Mouse (Mus musculus) stomach, embryonic 16.5 days (tissue): ENCODE data around the gene Bub1b. TPM values are rescaled to one million over a fixed set of nuclear protein-coding genes. Genes with fewer than 3 reads are reported as not detected.

Source experiments
- ATAC-seq: fragments of 200-750 bp; cut with Nextera tagmentation; 2 replicates; pipeline ENCODE4 v1.8.0; 2017; ENCODE audit warnings: moderate number of reproducible peaks, moderate TSS enrichment; ENCODE audit not compliant: insufficient read depth, low FRiP score
- H3K27ac ChIP-seq: fragments of 300-500 bp; sonication (generic); 2 replicates; pipeline ENCODE4 v1.5.1; 2014; ENCODE audit warnings: low read length
- H3K27me3 ChIP-seq: fragments of 300-500 bp; sonication (generic); 2 replicates; pipeline ENCODE4 v1.6.1; 2014; ENCODE audit warnings: low read length, control low read depth, mixed read lengths; ENCODE audit not compliant: control insufficient read depth, insufficient read depth
- H3K36me3 ChIP-seq: fragments of 300-500 bp; sonication (generic); 2 replicates; pipeline ENCODE4 v1.6.1; 2014; ENCODE audit warnings: low read length; ENCODE audit not compliant: control insufficient read depth, insufficient read depth
- H3K4me1 ChIP-seq: fragments of 300-500 bp; sonication (generic); 2 replicates; pipeline ENCODE4 v1.6.1; 2014; ENCODE audit warnings: low read length, control low read depth, mixed read lengths; ENCODE audit not compliant: control insufficient read depth, insufficient read depth
- H3K4me2 ChIP-seq: fragments of 300-500 bp; sonication (generic); 2 replicates; pipeline ENCODE4 v1.6.1; 2014; ENCODE audit warnings: low read depth, low read length, mixed read lengths
- H3K4me3 ChIP-seq: fragments of 300-500 bp; sonication (generic); replicated peaks from 2 replicates; pipeline ENCODE4 v1.5.1; 2014; ENCODE audit warnings: mild to moderate bottlenecking, low read length
- H3K9ac ChIP-seq: fragments of 300-500 bp; sonication (generic); 2 replicates; pipeline ENCODE4 v1.6.1; 2014; ENCODE audit warnings: low read length
- H3K9me3 ChIP-seq: fragments of 300-500 bp; sonication (generic); replicated peaks from 2 replicates; pipeline ENCODE4 v1.6.1; 2016; ENCODE audit warnings: low read length, control low read depth; ENCODE audit not compliant: control insufficient read depth
- WGBS: fragments of 180-500 bp; shearing (Covaris S2); extraction: QIAGEN DNeasy Blood & Tissue Kit; methylation state at CpG from one replicate; pipeline ENCODE4 v1.1.7; 2014; 5-methylcytosine and 5-hydroxymethylcytosine counted together
- polyA plus RNA-seq: library from polyadenylated mRNA; unstranded; fragments of >200 nt; fragmentation: Nextera tagmentation; extraction: Ambion mirVana; gene quantifications from 2 replicates; pipeline ENCODE4 v1.2.1, GENCODE M21; 2015

The Bub1b gene
- polyA plus RNA-seq, 1 experiment from 2014 or later, result 67.4 TPM

GRCm38 (mm10) chr2:118680926-118681325 is 82.9 kb downstream of the Bub1b start:
- no peak overlapping the region for H3K27ac ChIP-seq
- H3K4me2 ChIP-seq, result no peak overlapping the region
- H3K36me3 ChIP-seq, result no peaks in the 10 kb centered on the region
- H3K4me1 ChIP-seq, result peaks cover 8% of the 10 kb centered on the region
- H3K27me3 ChIP-seq, result peaks cover 20% of the 10 kb centered on the region
- H3K9me3 ChIP-seq, result no peaks in the 10 kb centered on the region
- no peak overlapping the region for H3K4me3 ChIP-seq
- 85% methylated on average over 6 of the region's 6 CpGs for WGBS
- no peak overlapping the region for H3K9ac ChIP-seq
- ATAC-seq, result no peak

- peaks cover 9% of the 10 kb centered on the region for H3K27me3 ChIP-seq
Observed at GRCm38 (mm10) chr2:118682544-118683260, 84.7 kb downstream of the Bub1b start.

GRCm38 (mm10) chr2:118685088-118685487 is 87.1 kb downstream of the Bub1b start:
- H3K9me3 ChIP-seq, result no peaks in the 10 kb centered on the region
- no peak overlapping the region for H3K4me2 ChIP-seq
- ATAC-seq, result no peak
- no peak overlapping the region for H3K4me3 ChIP-seq
- no peaks in the 10 kb centered on the region for H3K27me3 ChIP-seq
- H3K27ac ChIP-seq, result no peak overlapping the region
- WGBS, result 78% methylated on average over 4 of the region's 4 CpGs
- H3K4me1 ChIP-seq, result no peaks in the 10 kb centered on the region
- H3K36me3 ChIP-seq, result no peaks in the 10 kb centered on the region
- H3K9ac ChIP-seq, result no peak overlapping the region

More at GRCm38 (mm10) chr2:118682544-118683260, 84.7 kb downstream of the Bub1b start:
- H3K36me3 ChIP-seq, result no peaks in the 10 kb centered on the region
- WGBS, result 51% methylated on average over 8 of the region's 8 CpGs
- no peak for ATAC-seq
- H3K4me3 ChIP-seq, result no peak overlapping the region
- H3K4me1 ChIP-seq, result no peaks in the 10 kb centered on the region; the same call in 1 of the 2 replicates
- no peaks in the 10 kb centered on the region for H3K9me3 ChIP-seq
- H3K27ac ChIP-seq, result no peak overlapping the region
- H3K4me2 ChIP-seq, result no peak overlapping the region
- H3K9ac ChIP-seq, result no peak overlapping the region

GRCm38 (mm10) chr2:118686693-118687092 is 88.7 kb downstream of the Bub1b start:
- ATAC-seq, result no peak
- Histone ChIP-seq H3K4me1 (no peaks in the 10 kb centered on the region), H3K9me3 (no peaks in the 10 kb centered on the region), H3K4me2 (no peak overlapping the region), H3K4me3 (no peak overlapping the region), H3K27ac (no peak overlapping the region), H3K27me3 (no peaks in the 10 kb centered on the region), H3K9ac (no peak overlapping the region), H3K36me3 (no peaks in the 10 kb centered on the region)
- 67% methylated on average over 8 of the region's 8 CpGs for WGBS

GRCm38 (mm10) chr2:118687791-118688190 is 89.8 kb downstream of the Bub1b start:
- no peak for ATAC-seq

GRCm38 (mm10) chr2:118689875-118690274 is 91.9 kb downstream of the Bub1b start:
- no peaks in the 10 kb centered on the region for H3K9me3 ChIP-seq
- no peaks in the 10 kb centered on the region for H3K4me1 ChIP-seq
- no peak for ATAC-seq
- H3K9ac ChIP-seq, result no peak overlapping the region
- 82% methylated on average over 10 of the region's 10 CpGs for WGBS
- no peak overlapping the region for H3K4me2 ChIP-seq
- H3K27me3 ChIP-seq, result no peaks in the 10 kb centered on the region
- no peak overlapping the region for H3K4me3 ChIP-seq
- H3K27ac ChIP-seq, result no peak overlapping the region
- no peaks in the 10 kb centered on the region for H3K36me3 ChIP-seq

More at GRCm38 (mm10) chr2:118687791-118688190, 89.8 kb downstream of the Bub1b start:
- H3K36me3 ChIP-seq, result no peaks in the 10 kb centered on the region
- no peak overlapping the region for H3K4me2 ChIP-seq
- no peaks in the 10 kb centered on the region for H3K4me1 ChIP-seq
- H3K4me3 ChIP-seq, result no peak overlapping the region
- no peak overlapping the region for H3K9ac ChIP-seq
- H3K9me3 ChIP-seq, result no peaks in the 10 kb centered on the region
- 85% methylated on average over 3 of the region's 3 CpGs for WGBS
- no peak overlapping the region for H3K27ac ChIP-seq
- no peaks in the 10 kb centered on the region for H3K27me3 ChIP-seq

Other genes starting within 250 kb of the Bub1b start
- gene Gpr176, start 224.8 kb upstream of the Bub1b start, polyA plus RNA-seq, result 0.30 and 0.60 TPM in 2 replicates
- 11.3 TPM in 2 replicates for gene Eif2ak4, start 209.6 kb upstream of the Bub1b start, polyA plus RNA-seq
- gene Srp14, start 118.5 kb upstream of the Bub1b start, polyA plus RNA-seq, result 214 and 229 TPM in 2 replicates
- gene Bmf, start 48.5 kb upstream of the Bub1b start, polyA plus RNA-seq, result 4.2 and 4.4 TPM in 2 replicates
- gene Pak6, start 65.1 kb downstream of the Bub1b start, polyA plus RNA-seq, result 5.2 and 5.4 TPM in 2 replicates
- gene Ankrd63, start 105.8 kb downstream of the Bub1b start, polyA plus RNA-seq, result 0.06 TPM in 2 replicates
- gene Plcb2, start 130.2 kb downstream of the Bub1b start, polyA plus RNA-seq, result 1.4 and 2.0 TPM in 2 replicates
- gene Inafm2, start 147.5 kb downstream of the Bub1b start, polyA plus RNA-seq, result 26.0 and 28.5 TPM in 2 replicates
- 2.9 and 4.0 TPM in 2 replicates for gene Ccdc9b, start 164.4 kb downstream of the Bub1b start, polyA plus RNA-seq
- 22.2 and 38.3 TPM in 2 replicates for gene Phgr1, start 174.6 kb downstream of the Bub1b start, polyA plus RNA-seq
- 2.1 and 2.5 TPM in 2 replicates for gene Disp2, start 181.5 kb downstream of the Bub1b start, polyA plus RNA-seq
- gene Knstrn, start 215.8 kb downstream of the Bub1b start, polyA plus RNA-seq, result 75.0 and 86.7 TPM in 2 replicates